Mouse (Mus musculus) embryo, embryonic 10.5 days (tissue): Measurements from ENCODE around the gene Usp6nl.

Experiments
- DNase-seq: peaks from one replicate; pipeline ENCODE4 v3.0.0-alpha.2; 2015; ENCODE audit warnings: low spot score

The Usp6nl gene

DNA sequence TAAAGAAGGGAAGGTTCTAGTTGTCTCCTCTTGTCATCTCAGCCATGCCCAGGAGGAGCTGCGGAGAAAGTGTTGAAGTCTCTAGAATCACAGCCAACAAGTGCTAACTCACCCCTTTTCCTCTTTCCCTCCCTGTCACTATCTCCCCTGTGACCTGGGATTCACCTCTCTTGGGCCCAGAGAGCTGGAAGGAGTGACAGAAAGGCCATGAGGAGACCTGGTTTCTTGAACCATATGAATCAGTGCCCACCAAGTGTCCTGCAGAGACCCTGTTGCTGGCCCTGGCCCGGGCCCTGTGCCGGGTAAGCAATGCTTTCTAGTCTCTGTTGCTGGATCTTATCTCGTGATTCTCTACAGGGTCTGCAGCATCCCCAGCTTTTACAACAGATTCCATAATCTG is 155.4 kb downstream of the Usp6nl start:
- DNase-seq = no peak

- DNase-seq = peak; percentile 32
These were observed 156.0 kb downstream of the Usp6nl start for GRCm38 (mm10) chr2:6478361-6478965.

DNA sequence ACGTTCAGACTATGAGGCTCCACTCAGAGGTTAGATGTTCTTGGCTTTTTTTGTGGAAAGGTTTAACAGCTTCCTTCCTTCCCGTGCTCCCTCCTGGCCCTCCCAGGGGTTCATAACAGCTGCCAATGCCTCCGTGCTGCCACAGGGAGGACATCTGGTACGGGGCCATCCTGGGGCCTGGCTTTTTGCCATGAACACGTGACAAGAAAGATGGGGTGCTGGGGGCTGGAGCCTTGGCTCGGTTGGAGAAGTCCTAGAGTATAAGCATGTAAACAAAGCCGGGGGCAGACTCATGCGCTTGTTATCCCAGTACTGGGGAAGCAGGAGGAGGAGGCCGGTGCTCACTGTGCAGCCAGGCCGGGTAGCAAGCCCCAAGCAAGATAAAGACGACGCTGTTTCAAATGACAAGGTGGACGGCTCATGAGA is 156.5 kb downstream of the Usp6nl start:
- peak; percentile 29 for DNase-seq

DNA sequence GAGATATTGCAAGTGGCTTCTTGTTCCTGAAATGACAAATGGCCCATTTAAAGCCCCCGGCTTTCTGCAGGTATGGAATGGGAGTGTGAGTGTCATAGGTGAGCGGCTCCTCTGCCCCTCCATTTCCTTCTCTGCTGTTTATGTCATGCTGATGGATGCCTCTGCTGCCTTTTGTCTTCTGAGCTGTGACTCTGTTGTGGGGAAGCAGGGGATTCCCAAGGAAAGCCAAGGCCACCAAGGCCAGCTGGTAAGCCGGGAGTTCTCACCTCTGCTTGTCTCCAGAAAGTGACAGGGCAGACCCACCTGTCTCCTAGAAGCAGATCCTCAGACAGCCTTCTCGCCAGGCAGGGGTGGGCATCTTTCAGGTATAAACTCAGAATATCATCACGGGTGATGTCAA is 157.2 kb downstream of the Usp6nl start:
- DNase-seq = no peak

- no peak for DNase-seq
These were observed 159.5 kb downstream of the Usp6nl start for GRCm38 (mm10) chr2:6481966-6482365.

- no peak for DNase-seq
These were observed 159.9 kb downstream of the Usp6nl start for GRCm38 (mm10) chr2:6482411-6482810.

GRCm38 (mm10) chr2:6483081-6483992 is 160.9 kb downstream of the Usp6nl start:
- DNase-seq = peak; percentile 53

- no peak for DNase-seq
These were observed 161.7 kb downstream of the Usp6nl start for GRCm38 (mm10) chr2:6484179-6484578.

- no peak for DNase-seq
These were observed 165.4 kb downstream of the Usp6nl start for GRCm38 (mm10) chr2:6487566-6488488.

DNA sequence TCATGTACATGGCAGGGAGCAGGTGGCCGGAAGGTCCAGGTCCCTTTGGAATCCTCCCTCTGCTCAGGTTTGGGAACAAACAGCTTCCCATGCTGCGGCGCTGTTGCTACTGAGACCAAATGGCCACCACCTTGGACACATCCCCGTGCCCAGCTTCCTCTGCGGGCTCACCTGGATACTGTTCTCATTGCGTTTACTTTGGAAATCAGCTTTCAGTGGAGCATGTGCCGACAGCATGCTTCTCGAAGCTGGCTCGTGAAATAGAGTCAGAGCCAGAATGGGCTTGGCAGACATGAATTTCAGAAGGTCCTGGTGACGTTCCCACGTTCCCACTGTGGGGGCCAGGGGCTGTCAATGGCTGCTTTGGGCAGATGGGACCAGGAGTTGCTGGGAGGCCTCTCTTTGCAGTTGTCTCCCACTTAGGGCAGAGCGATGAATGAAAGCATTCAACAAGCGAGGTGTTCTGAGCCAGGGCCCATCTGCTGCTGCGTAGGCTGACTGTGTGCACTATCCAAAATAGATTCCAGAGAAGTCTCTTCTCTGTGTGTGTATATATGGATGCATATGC is 166.1 kb downstream of the Usp6nl start:
- DNase-seq = no peak

DNA sequence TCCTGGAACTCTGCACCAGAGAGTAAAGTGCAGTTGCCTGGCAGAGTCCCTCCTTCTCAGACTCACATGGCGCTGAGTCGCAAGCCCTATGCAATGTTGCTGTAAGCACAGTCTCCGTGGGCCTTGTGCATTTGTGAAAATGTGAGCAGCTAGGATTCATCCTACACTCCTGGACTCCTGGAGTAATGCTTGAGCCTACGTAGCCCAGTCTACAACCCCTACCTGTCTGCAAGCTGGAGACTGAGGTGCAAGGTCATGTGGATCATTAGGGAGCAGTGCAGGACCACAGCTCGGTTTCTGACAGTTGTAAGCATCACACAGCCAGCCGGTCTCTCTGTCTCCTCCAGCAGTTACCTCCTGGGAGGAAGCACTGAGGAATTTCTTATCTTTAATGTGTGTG is 167.6 kb downstream of the Usp6nl start:
- no peak for DNase-seq

GRCm38 (mm10) chr2:6490870-6491269 is 168.4 kb downstream of the Usp6nl start:
- no peak for DNase-seq

DNA sequence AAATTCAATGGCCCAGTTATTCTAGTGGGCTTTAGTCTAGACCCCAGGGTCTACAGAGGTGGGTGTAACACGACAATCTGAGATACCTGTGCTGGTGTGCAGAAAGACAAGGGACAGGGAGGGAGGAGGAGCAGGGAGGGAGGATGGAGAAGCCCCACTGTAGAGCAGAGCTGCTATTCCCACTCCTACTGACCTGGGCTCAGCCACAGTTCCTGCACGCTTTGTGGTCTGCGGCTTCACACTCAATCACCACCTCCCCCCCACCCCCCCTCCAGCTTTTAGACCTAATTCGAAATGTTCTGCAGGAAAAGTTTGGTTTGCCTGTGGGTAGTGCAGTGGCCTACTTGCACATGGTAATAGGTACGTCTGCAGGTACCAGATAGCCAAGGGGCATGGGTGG is 171.4 kb downstream of the Usp6nl start:
- no peak for DNase-seq
